Mouse (Mus musculus) fibroblast of lung, adult 2 months (primary cell): ENCODE data around the gene Tmem30c.

ENCODE experiments used
- DNase-seq: peaks from one replicate; pipeline ENCODE4 v3.0.0-alpha.2; 2011; ENCODE audit warnings: low read depth

Gene Tmem30c

DNA sequence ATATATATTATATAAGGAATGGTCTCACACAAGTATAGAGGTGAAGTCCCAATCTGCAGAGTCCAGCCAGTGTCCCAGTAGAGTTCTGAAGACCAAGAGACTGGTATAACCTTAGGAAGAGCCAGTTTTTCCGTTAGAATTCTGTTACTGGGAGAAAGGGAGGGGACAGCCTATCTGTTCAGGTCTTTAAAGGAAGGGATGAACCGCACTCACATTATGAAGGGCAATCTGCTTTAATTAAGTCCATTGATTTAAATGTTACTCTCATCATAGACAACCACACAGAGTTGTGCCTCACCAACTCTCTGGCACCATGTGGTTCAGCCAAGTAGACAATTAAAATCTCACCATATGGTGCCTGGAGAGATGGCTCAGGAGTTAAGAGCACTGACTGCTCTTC, at the start of gene Tmem30c:
Tmem30c (minus strand) TSS at position 101 of the 400 bp plus-strand sequence.
- no peak for DNase-seq

- no peak for DNase-seq
These were observed 47.9 kb upstream of the Tmem30c start for GRCm38 (mm10) chr16:57340613-57340898.

DNA sequence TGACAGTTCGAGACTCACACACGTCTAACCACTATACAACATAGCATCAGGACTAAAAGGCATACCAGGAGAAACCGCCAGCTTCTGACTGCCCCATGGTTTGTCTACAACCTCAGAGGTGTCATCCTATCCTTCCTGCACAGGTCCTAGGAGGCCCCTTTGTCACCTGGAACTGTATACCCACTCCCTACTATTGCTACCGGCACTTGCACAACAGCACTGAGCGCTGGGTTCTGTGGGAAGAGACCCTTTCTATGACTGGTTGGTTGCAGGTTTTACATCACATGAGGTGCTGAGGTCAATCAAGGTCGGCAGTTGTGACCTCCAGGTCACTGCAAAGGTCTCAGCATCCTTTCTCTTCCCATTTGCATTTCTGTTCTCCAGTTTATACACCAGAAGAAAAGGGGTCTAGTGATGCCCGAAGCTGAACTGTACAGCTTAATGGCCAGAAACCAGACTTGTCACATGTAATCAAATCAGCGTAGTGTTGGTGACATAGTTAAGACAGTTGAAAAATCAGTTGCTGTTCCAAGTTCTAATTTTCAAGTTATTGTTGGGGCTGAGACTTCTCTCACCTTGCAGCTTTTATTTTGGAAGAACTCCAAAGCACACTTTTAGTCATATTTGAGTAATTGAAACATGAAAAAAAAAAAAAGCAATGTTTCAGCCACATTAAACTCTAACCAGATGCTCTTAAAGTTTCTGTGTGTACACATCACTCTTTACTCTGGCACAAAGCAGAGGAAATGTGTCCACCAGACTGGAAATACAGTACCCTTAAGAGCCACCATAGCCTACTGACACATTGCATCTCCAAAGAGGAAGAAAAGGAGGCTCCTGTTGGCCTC, 47.3 kb upstream of the Tmem30c start:
- DNase-seq = no peak

DNA sequence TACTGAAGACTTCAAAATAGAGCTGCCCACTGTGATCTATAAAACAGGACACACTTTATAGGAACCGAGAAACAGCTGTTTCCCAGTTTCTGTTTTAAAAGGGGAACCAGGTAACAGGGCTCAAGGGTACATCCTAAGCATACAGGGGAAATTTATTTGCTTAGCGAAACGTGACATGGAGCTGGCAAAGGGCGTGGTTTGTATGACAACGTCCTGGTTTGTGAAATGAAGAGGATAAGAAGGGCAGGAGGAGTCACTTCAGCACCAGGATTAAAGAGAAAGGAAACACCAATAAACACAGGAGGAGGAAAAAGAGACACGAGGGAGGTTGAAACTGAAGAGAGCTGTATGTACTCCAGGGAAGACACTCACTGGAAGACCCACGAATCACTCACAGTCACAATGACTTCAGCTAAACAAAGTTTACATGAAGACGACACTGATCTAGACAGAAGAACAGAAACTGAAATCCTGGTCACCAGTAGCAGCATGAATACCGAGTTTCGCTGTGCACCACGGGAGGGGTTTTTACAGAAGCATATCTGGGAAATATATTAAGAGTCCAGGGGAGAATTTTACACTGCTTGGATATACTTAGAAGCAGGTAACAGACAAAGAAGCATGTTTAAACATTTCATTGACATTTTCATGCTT, 44.2 kb upstream of the Tmem30c start:
- no peak for DNase-seq

- DNase-seq = no peak
These were observed 39.6 kb upstream of the Tmem30c start for GRCm38 (mm10) chr16:57332301-57332700.

- DNase-seq = no peak
These were observed 37.4 kb upstream of the Tmem30c start for GRCm38 (mm10) chr16:57330111-57330510.

DNA sequence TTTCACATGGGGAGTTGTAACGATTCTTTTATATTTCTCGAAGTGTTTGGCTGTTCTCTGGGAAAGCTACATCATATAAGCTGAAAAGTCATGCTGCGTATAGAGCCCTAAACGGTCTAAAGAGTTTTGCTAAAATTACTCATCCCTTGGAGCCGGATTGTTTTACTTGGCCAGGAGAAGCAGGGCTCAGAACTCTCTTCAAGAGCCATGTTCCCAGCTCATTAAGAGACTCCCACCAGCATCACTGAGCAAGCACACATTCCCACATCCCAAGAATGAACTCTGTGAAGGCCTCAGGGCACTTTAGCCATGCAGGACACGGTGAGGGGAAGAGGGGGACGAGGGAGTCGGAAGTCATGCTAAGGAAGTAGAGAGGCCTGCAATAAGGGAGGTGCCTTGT, 36.4 kb upstream of the Tmem30c start:
- no peak for DNase-seq

GRCm38 (mm10) chr16:57326996-57327395, 34.3 kb upstream of the Tmem30c start:
- DNase-seq = no peak

GRCm38 (mm10) chr16:57319284-57320124, 26.8 kb upstream of the Tmem30c start:
- no peak for DNase-seq

DNA sequence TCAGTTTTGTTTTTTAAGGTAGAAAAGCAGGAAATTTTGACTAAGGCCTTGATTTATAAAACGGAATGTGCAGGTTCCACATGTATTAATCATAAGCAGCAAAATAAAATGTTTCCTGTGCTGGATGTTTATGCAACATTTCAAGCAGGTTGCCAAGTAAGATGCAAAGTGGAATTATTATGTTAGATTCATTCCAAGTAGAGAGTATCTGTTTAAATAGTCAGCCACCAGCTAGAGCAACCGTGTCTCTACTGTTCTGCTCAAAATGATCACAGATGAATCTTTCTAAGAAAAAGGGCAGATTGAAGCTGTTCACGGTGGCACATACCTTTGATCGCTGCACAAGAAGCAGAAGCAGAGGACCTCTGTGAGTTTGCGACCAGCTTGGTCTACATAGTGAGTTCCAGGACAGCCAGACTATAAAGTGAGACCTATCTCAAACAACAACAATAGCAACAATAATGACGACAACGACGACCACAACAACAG, 26.0 kb upstream of the Tmem30c start:
- no peak for DNase-seq

DNA sequence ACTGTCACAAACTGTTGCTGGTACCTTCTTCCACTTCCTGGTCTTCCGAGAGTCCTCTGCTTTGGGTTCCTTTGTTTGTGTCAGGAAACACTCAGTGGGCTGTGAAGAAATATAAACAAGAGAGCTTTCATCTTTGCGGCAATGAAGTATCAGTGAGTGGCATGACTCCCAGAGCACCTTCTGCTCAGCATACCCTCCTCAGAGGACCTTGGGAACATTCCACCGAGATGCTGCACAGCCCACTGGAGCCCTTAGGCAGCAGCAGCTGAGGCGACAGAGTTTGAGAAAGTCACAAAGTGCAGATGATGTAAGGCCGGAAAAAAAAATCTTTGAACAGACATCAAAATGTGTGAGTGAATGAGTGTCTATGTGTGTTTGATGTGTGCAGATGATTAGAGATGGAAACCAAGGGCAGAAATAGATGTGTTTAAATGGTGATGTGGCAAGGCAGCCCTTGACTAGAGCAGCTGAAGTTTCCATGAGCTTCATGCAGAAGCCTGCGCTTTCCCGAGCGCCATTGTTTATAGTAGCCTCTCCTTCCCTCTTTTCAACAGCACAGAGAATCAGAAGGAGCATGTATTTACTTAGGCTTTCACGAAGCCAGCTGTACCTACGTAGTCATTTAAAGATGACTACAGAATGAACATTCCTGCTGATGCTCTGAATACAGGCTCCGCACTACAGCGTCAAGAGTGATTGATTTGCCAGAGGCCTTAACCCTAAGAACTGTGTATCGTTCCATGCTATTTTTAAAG, 25.4 kb upstream of the Tmem30c start:
- no peak for DNase-seq

GRCm38 (mm10) chr16:57317127-57317526, 24.5 kb upstream of the Tmem30c start:
- no peak for DNase-seq

DNA sequence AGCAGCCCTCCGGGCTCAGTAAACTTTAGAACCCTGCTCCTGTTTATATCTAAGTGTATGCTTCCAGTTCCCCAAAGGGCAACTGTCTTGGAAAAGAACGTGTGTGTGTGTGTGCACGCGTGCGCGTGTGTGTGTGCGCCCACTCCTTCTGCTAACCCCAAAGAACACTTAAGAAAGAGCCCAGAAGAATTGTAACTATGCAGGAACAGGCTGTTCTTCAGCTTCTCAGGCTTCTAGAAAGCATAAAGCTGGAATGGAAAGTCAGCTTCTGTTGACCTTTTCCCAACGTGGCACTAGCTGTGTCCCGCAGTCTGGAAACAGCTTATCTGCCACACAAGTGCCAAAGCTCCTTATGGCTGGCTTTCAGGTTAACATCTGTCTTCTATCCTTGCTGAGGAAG, 22.4 kb upstream of the Tmem30c start:
- no peak for DNase-seq

- DNase-seq = no peak
These were observed 21.6 kb upstream of the Tmem30c start for GRCm38 (mm10) chr16:57314236-57314635.

GRCm38 (mm10) chr16:57313487-57313886, 20.8 kb upstream of the Tmem30c start:
- no peak for DNase-seq

- DNase-seq = no peak
These were observed 19.5 kb upstream of the Tmem30c start for GRCm38 (mm10) chr16:57312130-57312529.

DNA sequence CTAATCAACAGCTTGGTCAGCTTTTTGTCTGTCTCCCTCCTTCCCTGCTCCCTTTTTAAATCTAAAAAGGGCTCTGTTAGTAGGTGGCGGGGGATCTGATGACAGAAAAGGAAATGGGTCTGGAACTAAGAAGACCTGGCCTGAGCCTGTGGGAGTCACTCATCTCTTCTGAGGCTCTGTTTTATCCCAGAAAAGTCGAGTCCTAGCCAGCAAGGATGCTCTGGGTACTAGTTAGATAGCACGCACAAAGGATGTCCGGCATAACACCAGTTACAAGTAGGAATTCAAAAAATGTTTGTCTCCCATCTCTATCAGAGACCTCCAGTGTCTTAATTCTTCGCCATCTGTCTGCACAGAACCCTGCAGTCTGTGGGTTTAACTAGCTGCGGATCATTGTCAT, 12.8 kb upstream of the Tmem30c start:
- DNase-seq = no peak

DNA sequence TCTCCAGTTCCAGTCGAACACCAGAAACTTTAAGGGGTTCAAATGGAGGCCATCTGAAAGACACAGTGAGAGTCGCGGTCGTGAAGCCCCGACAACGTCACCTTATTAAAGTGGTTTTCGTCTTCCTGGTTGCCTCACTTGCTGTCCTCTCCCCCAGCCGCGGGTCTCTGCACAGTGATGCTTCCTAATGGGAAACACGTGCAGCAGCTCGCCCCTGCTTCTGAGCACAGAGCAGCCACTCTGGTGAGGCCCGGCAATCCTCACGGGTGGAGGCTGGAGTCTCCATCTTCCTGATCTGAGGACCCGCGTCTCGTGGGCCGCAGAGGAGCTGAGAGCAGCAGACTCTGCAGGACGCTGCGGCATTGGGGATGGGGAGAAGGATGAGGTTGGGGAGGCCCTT, 11.1 kb upstream of the Tmem30c start:
- no peak for DNase-seq

- DNase-seq = no peak
These were observed 10.4 kb upstream of the Tmem30c start for GRCm38 (mm10) chr16:57302792-57303698.

GRCm38 (mm10) chr16:57301512-57302115, 8.9 kb upstream of the Tmem30c start:
- DNase-seq = no peak
